Mouse (Mus musculus) heart, embryonic 14.5 days (tissue): ENCODE measurements around the gene Gcnt2. TPM values are rescaled to one million over a fixed set of nuclear protein-coding genes. Genes with fewer than 3 reads are reported as not detected.

ENCODE experiments used
- ATAC-seq: fragments of 200-750 bp; cut with Nextera tagmentation; 2 replicates; pipeline ENCODE4 v1.8.0; 2017; ENCODE audit warnings: low read depth, moderate TSS enrichment; ENCODE audit not compliant: insufficient number of reproducible peaks, insufficient read depth, low FRiP score
- H3K27ac ChIP-seq, 2 experiments: fragments of 200-500 bp in 1 of 2; fragments of 300-500 bp in 1 of 2; sonication (generic) in 1 of 2; replicated peaks in 1 of 2; 2 replicates each; pipeline ENCODE4 v1.5.1; 2012 to 2014; ENCODE audit warnings: low read depth in 2 of 2, low read length in 2 of 2, control low read depth in 1 of 2, mild to moderate bottlenecking in 1 of 2, mixed read lengths in 1 of 2; ENCODE audit not compliant: control insufficient read depth in 1 of 2, insufficient read depth in 1 of 2
- H3K27me3 ChIP-seq: fragments of 300-500 bp; sonication (generic); 2 replicates; pipeline ENCODE4 v1.6.1; 2014; ENCODE audit warnings: mild to moderate bottlenecking, low read length, control low read depth; ENCODE audit not compliant: control insufficient read depth, insufficient read depth
- H3K36me3 ChIP-seq: fragments of 300-500 bp; sonication (generic); 2 replicates; pipeline ENCODE4 v1.6.1; 2014; ENCODE audit warnings: mild to moderate bottlenecking, control low read depth, low read length, mixed read lengths; ENCODE audit not compliant: control insufficient read depth, insufficient read depth
- H3K4me1 ChIP-seq, 2 experiments: fragments of 200-500 bp in 1 of 2; fragments of 300-500 bp in 1 of 2; sonication (generic) in 1 of 2; 2 replicates each; pipeline ENCODE4 v1.6.1; 2012 to 2014; ENCODE audit warnings: low read length in 2 of 2, control low read depth in 1 of 2, mixed read lengths in 1 of 2; ENCODE audit not compliant: control insufficient read depth in 2 of 2, insufficient read depth in 2 of 2
- H3K4me2 ChIP-seq: fragments of 300-500 bp; sonication (generic); 2 replicates; pipeline ENCODE4 v1.6.1; 2014; ENCODE audit warnings: mild to moderate bottlenecking, low read length
- H3K4me3 ChIP-seq, 2 experiments: fragments of 200-500 bp in 1 of 2; fragments of 300-500 bp in 1 of 2; sonication (generic) in 1 of 2; 2 replicates each; pipeline ENCODE4 v1.5.1; 2012 to 2014; ENCODE audit warnings: low read length in 2 of 2, mild to moderate bottlenecking in 2 of 2, control low read depth in 1 of 2, low read depth in 1 of 2, moderate library complexity in 1 of 2; ENCODE audit not compliant: control insufficient read depth in 1 of 2, insufficient read depth in 1 of 2
- H3K9ac ChIP-seq: fragments of 300-500 bp; sonication (generic); 2 replicates; pipeline ENCODE4 v1.6.1; 2014; ENCODE audit warnings: mild to moderate bottlenecking, low read length
- H3K9me3 ChIP-seq: fragments of 300-500 bp; sonication (generic); 2 replicates; pipeline ENCODE4 v1.6.1; 2016; ENCODE audit warnings: low read length, control low read depth; ENCODE audit not compliant: control insufficient read depth
- WGBS: fragments of 180-500 bp; shearing (Covaris S2); extraction: QIAGEN DNeasy Blood & Tissue Kit; methylation state at CpG from one replicate; pipeline ENCODE4 v1.1.7; 2014; 5-methylcytosine and 5-hydroxymethylcytosine counted together
- polyA plus RNA-seq: library from polyadenylated mRNA; unstranded; fragments of >200 nt; fragmentation: Nextera tagmentation; extraction: Ambion mirVana; gene quantifications from 2 replicates; pipeline ENCODE4 v1.2.1, GENCODE M21; 2014

The Gcnt2 gene
- 4.6 and 4.8 TPM in 2 replicates for polyA plus RNA-seq

DNA sequence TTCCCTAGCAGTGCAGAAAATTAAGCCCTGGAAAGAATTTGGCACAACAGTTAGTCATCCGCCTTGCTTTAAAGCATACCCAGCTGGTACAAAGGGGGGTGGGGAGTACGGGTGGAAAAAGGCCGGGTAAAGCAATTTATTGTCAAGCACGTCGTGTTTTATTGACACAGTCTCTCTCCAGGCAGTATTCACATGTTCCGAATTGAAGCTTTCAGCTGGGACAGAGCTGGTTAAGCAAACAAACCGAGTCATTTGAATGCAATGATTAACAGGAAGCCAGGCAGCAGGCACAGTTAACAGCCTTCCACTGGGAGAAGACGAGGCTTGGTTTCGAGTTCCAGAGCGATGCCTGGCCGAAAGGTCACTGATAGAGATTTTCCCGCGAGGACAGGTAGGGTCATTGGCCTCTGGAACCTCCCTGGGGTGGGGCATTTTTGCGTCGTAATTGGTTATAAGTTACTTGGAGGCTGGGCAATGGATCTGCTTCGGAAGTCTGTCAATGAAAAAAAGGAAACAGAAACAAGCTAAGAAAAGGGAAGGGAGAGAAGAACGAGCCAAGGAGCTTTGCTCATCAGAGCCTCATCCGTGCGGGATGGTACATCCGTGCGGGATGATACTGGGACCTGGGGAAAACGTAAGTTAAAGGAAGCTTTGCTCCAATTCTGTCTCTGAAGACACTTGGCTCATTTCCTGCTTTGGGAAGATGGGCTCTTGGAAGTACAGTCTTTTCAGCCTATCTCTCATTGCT lies at the start of gene Gcnt2:
TSS of gene Gcnt2 (plus strand) at position 103 of the 748 bp plus-strand sequence.
- Histone ChIP-seq H3K36me3 (no peaks in the 10 kb centered on the region), H3K4me2 (peak within 1 kb of the TSS; percentile 58), H3K27me3 (no peaks in the 10 kb centered on the region), H3K4me3 (peak within 1 kb of the TSS; percentile 31 to 36), H3K27ac (no peak within 1 kb of the TSS), H3K4me1 (peaks cover 7 to 9% of the 10 kb centered on the region in 2 experiments), H3K9me3 (no peaks in the 10 kb centered on the region), H3K9ac (peak within 1 kb of the TSS; percentile 58)
- WGBS: 39% methylated on average over 22 of the region's 22 CpGs
- no peak for ATAC-seq

DNA sequence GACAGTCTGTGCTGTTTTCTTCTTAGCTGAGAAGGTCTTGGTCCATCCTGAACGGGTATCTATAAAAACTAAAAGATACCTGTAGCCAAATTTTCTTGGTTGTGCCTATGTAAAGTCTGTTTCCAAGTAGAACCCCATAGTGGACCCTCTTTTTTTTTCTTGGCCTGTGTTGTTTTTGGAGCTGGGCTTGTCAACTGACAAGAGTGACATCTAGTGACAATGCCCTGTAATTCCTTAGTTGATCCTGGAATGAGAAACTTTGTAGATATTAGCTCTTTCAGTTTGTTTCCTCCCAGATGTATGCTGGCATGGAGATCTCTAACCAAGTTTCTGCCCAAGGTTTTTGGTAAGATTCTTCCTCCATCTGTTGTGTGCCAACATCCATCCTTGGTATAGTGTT lies 38.9 kb upstream of the Gcnt2 start:
- no peak overlapping the region for H3K4me2 ChIP-seq
- no peak for ATAC-seq
- no peaks in the 10 kb centered on the region for H3K9me3 ChIP-seq
- H3K27ac ChIP-seq: no peak overlapping the region
- WGBS: 29% methylated on average over 1 of the region's 1 CpGs
- no peak overlapping the region for H3K4me3 ChIP-seq
- H3K4me1 ChIP-seq: no peaks in the 10 kb centered on the region
- H3K36me3 ChIP-seq: no peaks in the 10 kb centered on the region
- H3K27me3 ChIP-seq: no peaks in the 10 kb centered on the region
- H3K9ac ChIP-seq: no peak overlapping the region

DNA sequence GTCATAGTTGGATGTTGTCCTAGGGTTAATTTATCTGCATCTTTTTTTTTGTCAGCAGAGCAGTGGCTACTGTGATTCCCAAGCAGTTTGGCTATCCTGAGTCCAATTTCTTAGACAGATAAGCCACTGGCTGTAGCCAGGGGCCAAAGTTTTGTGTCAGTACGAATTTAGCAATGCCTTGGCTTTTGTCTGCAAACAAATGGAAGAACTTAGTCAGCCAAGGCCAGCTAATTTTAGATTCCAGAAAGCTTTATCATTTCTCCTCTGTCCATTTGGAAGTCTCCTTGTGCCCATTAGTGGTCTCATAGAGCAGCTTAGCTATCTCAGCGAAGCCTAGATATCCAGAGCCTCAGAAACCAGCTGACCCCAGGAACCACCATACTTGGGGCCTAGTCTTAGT lies 37.6 kb upstream of the Gcnt2 start:
- H3K4me2 ChIP-seq: no peak overlapping the region
- no peaks in the 10 kb centered on the region for H3K9me3 ChIP-seq
- no peaks in the 10 kb centered on the region for H3K36me3 ChIP-seq
- no peak overlapping the region for H3K27ac ChIP-seq
- no peak overlapping the region for H3K4me3 ChIP-seq
- ATAC-seq: no peak
- no peaks in the 10 kb centered on the region for H3K4me1 ChIP-seq
- H3K9ac ChIP-seq: no peak overlapping the region
- H3K27me3 ChIP-seq: no peaks in the 10 kb centered on the region
- 51% methylated on average over 2 of the region's 2 CpGs for WGBS

DNA sequence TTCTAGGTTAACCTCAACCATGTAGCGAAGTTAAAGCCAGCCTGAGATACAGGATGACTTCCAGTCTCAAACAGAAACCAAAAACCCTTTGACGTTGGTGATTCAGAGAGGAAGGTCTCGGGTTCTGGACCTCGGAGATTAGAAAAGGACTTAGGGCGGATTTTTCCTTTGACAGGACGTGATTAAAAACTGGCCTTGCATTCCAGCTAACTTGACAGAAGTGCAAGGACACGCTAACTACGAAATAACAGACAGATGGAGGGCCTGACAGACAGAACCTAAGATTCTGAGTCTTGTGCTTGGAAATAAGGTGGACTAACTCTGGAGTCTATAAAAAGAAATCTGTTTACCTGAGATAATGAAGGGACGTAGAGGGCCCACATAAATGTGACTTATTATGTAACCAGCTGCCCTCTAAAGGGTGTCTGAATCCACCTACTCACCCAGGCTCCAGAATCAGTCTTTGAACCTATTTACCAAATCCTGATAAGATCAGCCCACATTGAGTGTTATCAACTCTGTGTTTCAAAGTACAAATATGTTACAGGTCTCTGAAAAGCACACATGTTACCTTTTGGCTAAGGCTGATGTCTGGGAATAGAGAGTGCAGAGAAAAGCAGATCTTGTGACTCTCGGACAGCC lies 18.3 kb upstream of the Gcnt2 start:
- H3K4me1 ChIP-seq: 0 out of 4 replicates have a peak, but pooled peaks cover 0 to 3% of the 10 kb centered on the region in 2 experiments
- H3K9me3 ChIP-seq: no peaks in the 10 kb centered on the region
- H3K4me2 ChIP-seq: no peak overlapping the region
- H3K4me3 ChIP-seq: no peak overlapping the region
- no peaks in the 10 kb centered on the region for H3K27me3 ChIP-seq
- H3K9ac ChIP-seq: no peak overlapping the region
- H3K27ac ChIP-seq: no peak overlapping the region
- H3K36me3 ChIP-seq: no peaks in the 10 kb centered on the region
- WGBS: 50% methylated on average over 10 of the region's 10 CpGs
- ATAC-seq: no peak

DNA sequence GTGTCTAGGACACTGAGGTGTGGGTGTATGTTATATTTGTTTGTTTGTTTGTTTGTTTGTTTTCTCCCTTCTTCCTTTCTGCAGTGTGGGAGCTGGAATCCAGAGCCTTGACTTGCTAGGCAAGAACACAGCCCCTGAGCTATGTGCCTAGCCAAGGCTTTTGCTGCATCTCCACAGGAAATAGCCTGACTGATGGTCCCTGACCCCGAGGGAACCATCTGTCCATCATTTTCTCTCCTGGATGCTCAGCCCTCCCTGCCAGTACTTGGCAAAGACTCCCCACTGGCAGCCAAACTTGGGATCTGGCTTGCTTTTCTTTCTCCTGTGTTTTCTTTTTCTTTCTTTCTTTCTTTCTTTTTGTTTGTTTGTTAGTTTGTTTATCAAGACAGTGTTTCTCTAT lies 17.4 kb upstream of the Gcnt2 start:
- Histone ChIP-seq H3K9me3 (no peaks in the 10 kb centered on the region), H3K36me3 (no peaks in the 10 kb centered on the region), H3K4me2 (no peak overlapping the region), H3K9ac (no peak overlapping the region), H3K27ac (no peak overlapping the region), H3K27me3 (no peaks in the 10 kb centered on the region), H3K4me1 (0 out of 4 replicates have a peak, but pooled peaks cover 0 to 3% of the 10 kb centered on the region in 2 experiments), H3K4me3 (no peak overlapping the region)
- 23% methylated on average over 1 of the region's 1 CpGs for WGBS
- ATAC-seq: no peak

DNA sequence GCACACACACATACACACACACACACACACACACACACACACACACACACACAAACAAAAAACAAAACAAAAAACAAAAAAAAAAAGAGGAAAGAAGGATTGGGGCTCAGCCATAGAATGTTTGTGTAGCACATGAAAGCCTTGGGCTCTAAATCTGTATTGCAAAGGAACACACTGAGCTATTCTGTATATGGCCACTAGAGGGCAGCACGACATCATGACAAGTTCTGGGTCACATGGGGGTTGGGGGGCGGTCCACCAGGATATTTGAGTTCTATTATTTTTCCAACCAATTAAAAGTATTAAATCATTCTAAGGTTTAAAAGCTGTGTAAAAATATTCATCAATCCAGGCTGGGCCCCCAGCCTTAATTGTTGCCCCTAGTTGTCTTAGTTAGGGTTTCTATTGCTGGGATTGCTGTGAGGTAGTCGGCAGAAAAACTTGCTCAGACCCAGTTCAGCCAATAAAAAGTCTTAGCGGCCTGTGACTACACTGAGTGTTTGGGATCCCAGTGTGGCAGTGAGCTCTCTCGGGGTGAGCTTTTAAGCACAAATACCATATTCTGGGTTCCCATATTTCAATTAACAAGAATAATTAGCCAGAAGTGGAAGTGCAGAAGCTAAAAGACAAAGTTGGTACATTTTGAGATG lies 16.0 kb upstream of the Gcnt2 start:
- 21% methylated on average over 5 of the region's 5 CpGs for WGBS
- H3K4me2 ChIP-seq: peak overlapping the region; percentile 26
- H3K4me3 ChIP-seq: no peak overlapping the region
- H3K36me3 ChIP-seq: no peaks in the 10 kb centered on the region
- ATAC-seq: no peak; the same call in 1 of the 2 replicates
- no peak overlapping the region for H3K9ac ChIP-seq
- H3K9me3 ChIP-seq: no peaks in the 10 kb centered on the region
- H3K27me3 ChIP-seq: no peaks in the 10 kb centered on the region
- H3K4me1 ChIP-seq: 0 out of 4 replicates have a peak, but pooled peaks cover 0 to 3% of the 10 kb centered on the region in 2 experiments
- H3K27ac ChIP-seq: no peak overlapping the region

DNA sequence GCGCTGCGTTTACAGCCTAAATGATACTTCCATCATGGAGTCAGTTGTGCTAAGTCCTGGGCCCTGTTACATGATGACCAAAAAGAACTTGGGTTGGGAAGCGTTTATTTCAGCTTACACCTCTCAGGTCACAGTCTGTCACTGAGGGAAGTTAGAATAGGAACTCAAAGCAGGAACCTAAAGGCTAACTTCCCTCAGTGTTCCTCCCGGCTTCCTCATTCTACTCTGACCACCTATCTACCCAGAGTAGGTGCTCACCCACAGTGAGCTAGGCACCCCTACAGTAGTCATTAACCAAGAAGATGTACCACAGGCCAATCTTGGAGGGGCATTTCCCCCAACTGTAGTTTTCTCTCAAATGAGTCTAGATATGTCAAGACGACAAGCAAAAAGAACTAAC lies 15.4 kb upstream of the Gcnt2 start:
- 87% methylated on average over 5 of the region's 5 CpGs for WGBS
- Histone ChIP-seq H3K4me2 (no peak overlapping the region), H3K4me1 (0 out of 4 replicates have a peak, but pooled peaks cover 0 to 3% of the 10 kb centered on the region in 2 experiments), H3K27ac (no peak overlapping the region), H3K9me3 (no peaks in the 10 kb centered on the region), H3K36me3 (no peaks in the 10 kb centered on the region), H3K9ac (no peak overlapping the region), H3K4me3 (no peak overlapping the region), H3K27me3 (no peaks in the 10 kb centered on the region)
- ATAC-seq: no peak
